Mouse (Mus musculus) embryonic fibroblast, embryonic 13.5 days (primary cell): Measurements from ENCODE around the gene Grik5.

Experiments
- CTCF ChIP-seq: IDR thresholded peaks from 2 replicates; pipeline ENCODE4 v1.5.1; 2011; ENCODE audit warnings: mild to moderate bottlenecking, control low read depth, low read length, moderate library complexity, borderline replicate concordance; ENCODE audit not compliant: insufficient read depth
- POLR2A ChIP-seq: IDR thresholded peaks from 2 replicates; pipeline ENCODE4 v1.6.1; 2011; ENCODE audit warnings: low read depth, mild to moderate bottlenecking, control low read depth, low read length, moderate library complexity

DNA sequence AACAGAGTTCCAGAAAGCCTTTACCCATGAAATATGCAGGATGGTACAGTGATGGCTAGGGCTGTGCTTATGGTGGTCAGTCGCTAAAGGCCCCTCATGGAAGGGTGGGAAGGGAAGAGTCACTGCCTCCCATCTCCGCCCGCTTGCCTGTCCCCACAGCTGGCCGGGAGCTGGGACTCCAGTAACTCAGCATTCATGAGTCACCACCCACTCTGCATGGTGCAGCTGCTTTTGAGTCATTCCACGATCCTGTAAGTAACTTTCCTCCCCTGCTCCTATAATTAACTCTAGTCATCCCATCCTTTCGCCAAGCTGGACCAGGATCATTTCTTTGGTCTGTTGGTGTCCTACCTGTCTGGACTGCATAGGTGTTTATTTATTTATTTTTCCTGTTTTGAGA lies 79.1 kb downstream of the Grik5 start:
- TF ChIP-seq CTCF (no peak), POLR2A (no peak)
